Mouse (Mus musculus): Measurements from ENCODE around the gene Atg4a. TPM values are rescaled to one million over a fixed set of nuclear protein-coding genes. Genes with fewer than 3 reads are reported as not detected.

Gene Atg4a
- polyA plus RNA-seq, 1 experiment = 19.3 TPM

GRCm38 (mm10) chrX:141156696-141157095 is 200.0 kb downstream of the Atg4a start:
- Histone ChIP-seq H3K4me1 (ENCODE audit: control insufficient read depth, insufficient read depth, low read length) (peaks cover 2% of the 10 kb centered on the region), H3K27ac (ENCODE audit: insufficient read depth, low read depth, low read length) (no peak overlapping the region), H3K4me3 (ENCODE audit: insufficient read depth, low read length) (no peak overlapping the region)
- TF ChIP-seq CTCF (IDR thresholded peaks at IDR 0.05; ENCODE audit: low read depth, low read length) = no peak
- TF ChIP-seq POLR2A (IDR thresholded peaks at IDR 0.05; ENCODE audit: borderline replicate concordance, low read depth, low read length) = no peak

- no peak for TF ChIP-seq CTCF (IDR thresholded peaks at IDR 0.05; ENCODE audit: low read depth, low read length)
- no peak for TF ChIP-seq POLR2A (IDR thresholded peaks at IDR 0.05; ENCODE audit: borderline replicate concordance, low read depth, low read length)
- H3K4me1 ChIP-seq (ENCODE audit: control insufficient read depth, insufficient read depth, low read length) = peaks cover 2% of the 10 kb centered on the region
- H3K4me3 ChIP-seq (ENCODE audit: insufficient read depth, low read length) = no peak overlapping the region
- no peak overlapping the region for H3K27ac ChIP-seq (ENCODE audit: insufficient read depth, low read depth, low read length)
Observed at GRCm38 (mm10) chrX:141157626-141158025, 200.9 kb downstream of the Atg4a start.

DNA sequence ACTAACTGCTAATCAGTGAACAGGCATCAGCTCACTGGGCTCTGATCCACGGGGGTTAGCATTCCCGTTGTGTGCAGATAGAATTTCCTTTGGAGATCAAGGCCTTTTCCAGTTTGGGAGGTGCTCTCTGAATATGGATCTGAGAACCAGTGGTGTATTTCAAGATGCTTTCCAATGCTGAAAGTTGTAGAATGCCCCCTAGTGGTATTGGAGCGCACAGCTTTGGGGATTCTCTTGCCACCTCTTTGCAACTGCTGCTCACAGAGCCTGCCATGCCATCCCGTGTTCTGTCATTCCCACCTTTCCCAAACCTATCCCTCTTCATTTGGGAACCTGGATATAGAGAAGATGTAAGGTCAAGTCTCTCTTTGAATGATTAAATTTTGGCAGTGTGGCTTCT is 201.5 kb downstream of the Atg4a start:
- Histone ChIP-seq H3K27ac (ENCODE audit: insufficient read depth, low read depth, low read length) (no peak overlapping the region), H3K4me1 (ENCODE audit: control insufficient read depth, insufficient read depth, low read length) (peaks cover 2% of the 10 kb centered on the region), H3K4me3 (ENCODE audit: insufficient read depth, low read length) (no peak overlapping the region)
- no peak for TF ChIP-seq CTCF (IDR thresholded peaks at IDR 0.05; ENCODE audit: low read depth, low read length)
- TF ChIP-seq POLR2A (IDR thresholded peaks at IDR 0.05; ENCODE audit: borderline replicate concordance, low read depth, low read length) = no peak

DNA sequence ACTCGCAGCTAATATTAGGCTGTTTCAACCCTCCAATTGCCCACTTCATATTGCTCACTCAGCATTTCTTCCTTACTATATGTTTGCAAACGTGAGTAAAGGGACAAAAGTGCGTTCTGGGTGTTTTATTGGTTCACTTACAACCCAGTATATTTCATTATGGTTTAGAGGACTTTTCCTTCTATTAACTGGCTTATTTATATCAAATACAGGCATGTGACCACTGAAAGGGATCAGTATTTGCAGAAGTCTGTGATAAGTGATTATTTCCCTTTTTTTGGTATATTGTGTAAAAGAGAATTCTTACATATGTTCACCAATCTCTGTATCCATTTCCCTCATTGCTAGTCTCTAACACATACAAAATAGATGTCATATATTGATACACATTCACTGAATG is 203.7 kb downstream of the Atg4a start:
- Histone ChIP-seq H3K4me1 (ENCODE audit: control insufficient read depth, insufficient read depth, low read length) (peaks cover 2% of the 10 kb centered on the region), H3K4me3 (ENCODE audit: insufficient read depth, low read length) (no peak overlapping the region), H3K27ac (ENCODE audit: insufficient read depth, low read depth, low read length) (no peak overlapping the region)
- TF ChIP-seq CTCF (IDR thresholded peaks at IDR 0.05; ENCODE audit: low read depth, low read length) = no peak
- no peak for TF ChIP-seq POLR2A (IDR thresholded peaks at IDR 0.05; ENCODE audit: borderline replicate concordance, low read depth, low read length)

DNA sequence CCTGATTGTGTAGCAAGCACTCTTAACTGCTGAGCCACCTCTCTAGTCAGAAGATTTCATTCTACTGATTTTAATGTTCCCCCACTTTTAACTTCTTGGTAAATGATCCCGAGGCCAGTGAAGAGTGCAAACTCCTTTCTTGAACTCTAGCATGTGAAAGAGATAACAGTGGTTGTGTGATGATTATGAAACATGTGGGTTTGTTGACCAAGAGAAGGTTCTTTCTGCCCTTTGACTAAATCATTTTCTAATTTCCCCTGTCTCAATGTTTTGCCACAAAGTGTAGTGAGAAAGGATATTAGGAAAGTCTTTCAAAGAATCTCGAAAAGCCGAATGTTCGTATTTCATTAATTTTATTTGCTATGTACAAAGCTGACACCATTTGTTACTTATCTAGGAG is 208.4 kb downstream of the Atg4a start:
- Histone ChIP-seq H3K4me1 (ENCODE audit: control insufficient read depth, insufficient read depth, low read length) (peaks cover 2% of the 10 kb centered on the region), H3K4me3 (ENCODE audit: insufficient read depth, low read length) (no peak overlapping the region), H3K27ac (ENCODE audit: insufficient read depth, low read depth, low read length) (no peak overlapping the region)
- no peak for TF ChIP-seq POLR2A (IDR thresholded peaks at IDR 0.05; ENCODE audit: borderline replicate concordance, low read depth, low read length)
- TF ChIP-seq CTCF (IDR thresholded peaks at IDR 0.05; ENCODE audit: low read depth, low read length) = no peak

DNA sequence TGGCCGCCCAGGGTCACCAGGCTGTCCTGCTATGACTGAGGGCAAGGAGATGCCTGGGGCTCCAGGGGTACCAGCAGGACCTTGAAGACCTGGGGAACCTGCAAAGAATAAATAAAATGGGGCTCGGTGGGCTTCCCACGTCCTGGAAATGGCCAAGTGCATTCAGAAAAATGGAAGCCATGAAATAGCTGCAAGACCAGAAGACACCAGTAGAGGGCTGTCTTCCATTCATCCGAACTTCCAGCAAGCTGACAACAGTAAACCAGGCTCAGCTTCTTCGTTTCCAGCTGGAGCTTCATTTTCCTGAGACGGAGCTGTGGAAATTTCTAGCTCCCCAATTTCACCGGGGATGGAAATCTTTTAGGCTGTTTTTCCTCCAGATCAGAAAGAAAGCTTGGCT is 218.6 kb downstream of the Atg4a start:
- no peak overlapping the region for H3K27ac ChIP-seq (ENCODE audit: insufficient read depth, low read depth, low read length)
- no peak overlapping the region for H3K4me3 ChIP-seq (ENCODE audit: insufficient read depth, low read length)
- H3K4me1 ChIP-seq (ENCODE audit: control insufficient read depth, insufficient read depth, low read length) = no peaks in the 10 kb centered on the region
- TF ChIP-seq POLR2A (IDR thresholded peaks at IDR 0.05; ENCODE audit: borderline replicate concordance, low read depth, low read length) (no peak), CTCF (IDR thresholded peaks at IDR 0.05; ENCODE audit: low read depth, low read length) (no peak)

DNA sequence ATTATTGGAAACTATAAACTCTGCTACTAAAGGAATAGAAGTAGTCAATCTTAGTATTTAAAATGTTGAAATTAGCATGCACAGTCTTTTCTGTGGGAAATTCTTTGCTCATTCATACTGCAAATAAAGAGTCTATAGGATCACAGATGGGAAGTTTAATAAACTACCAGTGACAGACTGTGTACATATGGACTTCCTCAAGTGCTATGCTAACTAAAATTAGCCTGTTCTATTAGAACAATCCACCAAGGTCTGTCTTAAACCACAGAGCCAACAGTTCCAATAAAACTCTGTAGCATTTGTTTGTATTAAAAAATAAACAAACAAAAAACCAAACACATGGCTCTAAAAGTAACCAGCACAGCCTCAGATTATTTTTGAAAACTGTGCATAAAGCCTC is 238.3 kb downstream of the Atg4a start:
- Histone ChIP-seq H3K4me1 (ENCODE audit: control insufficient read depth, insufficient read depth, low read length) (no peaks in the 10 kb centered on the region), H3K4me3 (ENCODE audit: insufficient read depth, low read length) (no peak overlapping the region), H3K27ac (ENCODE audit: insufficient read depth, low read depth, low read length) (no peak overlapping the region)
- no peak for TF ChIP-seq POLR2A (IDR thresholded peaks at IDR 0.05; ENCODE audit: borderline replicate concordance, low read depth, low read length)
- no peak for TF ChIP-seq CTCF (IDR thresholded peaks at IDR 0.05; ENCODE audit: low read depth, low read length)

DNA sequence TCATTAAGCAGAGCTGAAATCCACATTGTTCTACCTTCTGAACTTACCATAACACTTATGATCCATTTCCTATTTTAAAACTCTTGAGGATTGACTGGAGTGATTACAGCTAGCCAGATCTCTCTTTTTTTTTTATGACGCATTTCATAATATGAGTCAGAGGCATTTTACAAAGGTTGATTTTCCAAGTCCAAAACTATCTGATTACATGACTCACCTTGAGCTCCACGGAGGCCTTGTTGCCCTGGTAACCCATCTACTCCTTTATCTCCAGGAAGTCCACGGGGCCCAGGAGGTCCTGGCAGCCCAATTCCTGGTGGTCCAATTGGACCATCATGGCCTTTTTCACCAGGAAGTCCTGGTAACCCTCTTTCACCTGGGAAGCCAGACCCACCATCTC is 242.3 kb downstream of the Atg4a start:
- Histone ChIP-seq H3K27ac (ENCODE audit: insufficient read depth, low read depth, low read length) (no peak overlapping the region), H3K4me1 (ENCODE audit: control insufficient read depth, insufficient read depth, low read length) (no peaks in the 10 kb centered on the region), H3K4me3 (ENCODE audit: insufficient read depth, low read length) (no peak overlapping the region)
- TF ChIP-seq CTCF (IDR thresholded peaks at IDR 0.05; ENCODE audit: low read depth, low read length) (no peak), POLR2A (IDR thresholded peaks at IDR 0.05; ENCODE audit: borderline replicate concordance, low read depth, low read length) (no peak)

- no peaks in the 10 kb centered on the region for H3K4me1 ChIP-seq (ENCODE audit: control insufficient read depth, insufficient read depth, low read length)
- TF ChIP-seq POLR2A (IDR thresholded peaks at IDR 0.05; ENCODE audit: borderline replicate concordance, low read depth, low read length) = no peak
- no peak for TF ChIP-seq CTCF (IDR thresholded peaks at IDR 0.05; ENCODE audit: low read depth, low read length)
- no peak overlapping the region for H3K27ac ChIP-seq (ENCODE audit: insufficient read depth, low read depth, low read length)
- no peak overlapping the region for H3K4me3 ChIP-seq (ENCODE audit: insufficient read depth, low read length)
Observed at GRCm38 (mm10) chrX:141212802-141213201, 256.1 kb downstream of the Atg4a start.

Other genes starting within 250 kb of the Atg4a start
- 0.45 TPM in 1 of 2 replicates, not detected in the other for gene Tex13b, start 143.5 kb upstream of the Atg4a start, polyA plus RNA-seq (2012; ENCODE audit: insufficient read depth, insufficient read length, missing spikeins)
- gene Vsig1, start 49.3 kb upstream of the Atg4a start, polyA plus RNA-seq (2012; ENCODE audit: insufficient read depth, insufficient read length, missing spikeins) = not detected in 2 replicates
- 35.3 and 35.7 TPM in 2 replicates for gene Psmd10, start 179 bp upstream of the Atg4a start, polyA plus RNA-seq (2012; ENCODE audit: insufficient read depth, insufficient read length, missing spikeins)